Mouse (Mus musculus) MEL (cell line): ENCODE results near the gene Prcc. TPM values are rescaled to one million over a fixed set of nuclear protein-coding genes. Genes with fewer than 3 reads are reported as not detected.
A peak's percentile ranks its signal among the peaks of the same experiment; 100 is the strongest.

Source experiments
- DNase-seq: peaks from one replicate; pipeline ENCODE4 v3.0.0; 2011; ENCODE audit warnings: low read depth, low spot score
- H3K27ac ChIP-seq: 2 replicates; pipeline ENCODE4 v1.5.1; 2012; ENCODE audit warnings: low read depth, mild to moderate bottlenecking, control low read depth, low read length, moderate library complexity; ENCODE audit not compliant: control insufficient read depth
- H3K27me3 ChIP-seq, 2 experiments: fragments of 150-350 bp in 1 of 2; sonication (generic) in 1 of 2; 2 replicates each; pipeline ENCODE4 v1.6.1; 2012; ENCODE audit warnings: low read length in 2 of 2, mild to moderate bottlenecking in 2 of 2, improper control_type of control experiment in 1 of 2, moderate library complexity in 1 of 2; ENCODE audit not compliant: insufficient read depth in 2 of 2, control insufficient read depth in 1 of 2
- H3K36me3 ChIP-seq, 2 experiments: 2 replicates each; pipeline ENCODE4 v1.6.1; 2012 to 2014; ENCODE audit warnings: low read length in 2 of 2, improper control_type of control experiment in 1 of 2, inconsistent platforms in 1 of 2, mild to moderate bottlenecking in 1 of 2; ENCODE audit not compliant: insufficient read depth in 2 of 2, control insufficient read depth in 1 of 2
- H3K4me1 ChIP-seq, 2 experiments: fragments of 150-350 bp in 1 of 2; sonication (generic) in 1 of 2; 2 replicates each; pipeline ENCODE4 v1.6.1; 2012; ENCODE audit warnings: low read length in 2 of 2, improper control_type of control experiment in 1 of 2, mild to moderate bottlenecking in 1 of 2; ENCODE audit not compliant: insufficient read depth in 2 of 2, control insufficient read depth in 1 of 2
- H3K4me3 ChIP-seq, 2 experiments: fragments of 150-350 bp in 1 of 2; sonication (generic) in 1 of 2; 2 replicates each; pipeline ENCODE4 v1.5.1; 2012; ENCODE audit warnings: low read depth in 2 of 2, low read length in 2 of 2, mild to moderate bottlenecking in 2 of 2, moderate library complexity in 2 of 2, control low read depth in 1 of 2, improper control_type of control experiment in 1 of 2; ENCODE audit not compliant: control insufficient read depth in 1 of 2, insufficient read depth in 1 of 2
- H3K79me2 ChIP-seq: 2 replicates; pipeline ENCODE4 v1.6.1; 2012; ENCODE audit warnings: mild to moderate bottlenecking, low read length, moderate library complexity; ENCODE audit not compliant: control insufficient read depth, poor library complexity, insufficient read depth
- H3K9ac ChIP-seq: 2 replicates; pipeline ENCODE4 v1.6.1; 2012; ENCODE audit warnings: low read depth, mild to moderate bottlenecking, control low read depth, low read length, moderate library complexity; ENCODE audit not compliant: control insufficient read depth, poor library complexity, severe bottlenecking
- H3K9me3 ChIP-seq: fragments of 150-350 bp; sonication (generic); replicated peaks from 2 replicates; pipeline ENCODE4 v1.6.1; 2012; ENCODE audit warnings: mild to moderate bottlenecking, low read length, improper control_type of control experiment, moderate library complexity; ENCODE audit not compliant: insufficient read depth
- BHLHE40 ChIP-seq: IDR thresholded peaks from 2 replicates; pipeline ENCODE4 v1.6.1; 2012; ENCODE audit warnings: low read depth, mild to moderate bottlenecking, inconsistent platforms, low read length, improper control_type of control experiment, borderline replicate concordance
- CHD1 ChIP-seq: IDR thresholded peaks from 2 replicates; pipeline ENCODE4 v1.6.1; 2012; ENCODE audit warnings: low read depth, mild to moderate bottlenecking, inconsistent platforms, low read length, improper control_type of control experiment
- CHD2 ChIP-seq: IDR thresholded peaks from 2 replicates; pipeline ENCODE4 v1.6.1; 2011; ENCODE audit warnings: low read length, improper control_type of control experiment
- CTCF ChIP-seq, 3 experiments: IDR thresholded peaks in 2 of 3; conservative IDR thresholded peaks in 1 of 3; 2 replicates each; pipeline ENCODE4 v1.5.1; 2011 to 2012; ENCODE audit warnings: low read length in 3 of 3, low read depth in 2 of 3, mild to moderate bottlenecking in 2 of 3, improper control_type of control experiment in 1 of 3, inconsistent platforms in 1 of 3, mixed read lengths in 1 of 3, moderate library complexity in 1 of 3; ENCODE audit not compliant: control insufficient read depth in 1 of 3, insufficient read depth in 1 of 3, poor library complexity in 1 of 3, severe bottlenecking in 1 of 3
- ELF1 ChIP-seq: IDR thresholded peaks from 2 replicates; pipeline ENCODE4 v1.6.1; 2014; ENCODE audit warnings: low read depth, mild to moderate bottlenecking, inconsistent platforms, low read length, improper control_type of control experiment, moderate library complexity
- ETS1 ChIP-seq: IDR thresholded peaks from 2 replicates; pipeline ENCODE4 v1.6.1; 2012; ENCODE audit warnings: low read depth, mild to moderate bottlenecking, inconsistent platforms, low read length, improper control_type of control experiment, moderate library complexity
- GABPA ChIP-seq: IDR thresholded peaks from 2 replicates; pipeline ENCODE4 v1.6.1; 2012; ENCODE audit warnings: low read depth, mild to moderate bottlenecking, inconsistent platforms, low read length, improper control_type of control experiment, moderate library complexity
- HCFC1 ChIP-seq: IDR thresholded peaks from 2 replicates; pipeline ENCODE4 v1.6.1; 2012; ENCODE audit warnings: low read depth, mild to moderate bottlenecking, inconsistent platforms, low read length, improper control_type of control experiment, moderate library complexity
- JUND ChIP-seq: IDR thresholded peaks from 2 replicates; pipeline ENCODE4 v1.6.1; 2011; ENCODE audit warnings: low read depth, mild to moderate bottlenecking, improper control_type of control experiment, low read length
- MAFK ChIP-seq: IDR thresholded peaks from 2 replicates; pipeline ENCODE4 v1.6.1; 2011; ENCODE audit warnings: low read depth, mild to moderate bottlenecking, low read length, improper control_type of control experiment, borderline replicate concordance
- MAX ChIP-seq: IDR thresholded peaks from 2 replicates; pipeline ENCODE4 v1.6.1; 2011; ENCODE audit warnings: low read length, improper control_type of control experiment
- MAZ ChIP-seq: IDR thresholded peaks from 2 replicates; pipeline ENCODE4 v1.6.1; 2012; ENCODE audit warnings: low read depth, mild to moderate bottlenecking, inconsistent platforms, low read length, improper control_type of control experiment
- MXI1 ChIP-seq: IDR thresholded peaks from 2 replicates; pipeline ENCODE4 v1.6.1; 2011; ENCODE audit warnings: mild to moderate bottlenecking, low read depth, low read length, improper control_type of control experiment
- POLR2A ChIP-seq, 2 experiments: IDR thresholded peaks; 2 replicates each; pipeline ENCODE4 v1.6.1; 2011 to 2012; ENCODE audit warnings: low read length in 2 of 2, mild to moderate bottlenecking in 2 of 2, control low read depth in 1 of 2, improper control_type of control experiment in 1 of 2, low read depth in 1 of 2, moderate library complexity in 1 of 2; ENCODE audit not compliant: control insufficient read depth in 1 of 2, insufficient read depth in 1 of 2, poor library complexity in 1 of 2
- RAD21 ChIP-seq: IDR thresholded peaks from 2 replicates; pipeline ENCODE4 v1.6.1; 2011; ENCODE audit warnings: mild to moderate bottlenecking, low read depth, low read length, improper control_type of control experiment
- RCOR1 ChIP-seq: IDR thresholded peaks from 2 replicates; pipeline ENCODE4 v1.6.1; 2012; ENCODE audit warnings: low read depth, mild to moderate bottlenecking, inconsistent platforms, low read length, improper control_type of control experiment
- SMC3 ChIP-seq: IDR thresholded peaks from 2 replicates; pipeline ENCODE4 v1.6.1; 2011; ENCODE audit warnings: low read depth, low read length, improper control_type of control experiment
- TAL1 ChIP-seq: IDR thresholded peaks from 2 replicates; pipeline ENCODE4 v1.6.1; 2012; ENCODE audit warnings: mild to moderate bottlenecking, inconsistent platforms, low read length, moderate library complexity, mixed read lengths
- TBP ChIP-seq: IDR thresholded peaks from 2 replicates; pipeline ENCODE4 v1.8.0; 2011; ENCODE audit warnings: low read depth, low read length, improper control_type of control experiment
- TCF12 ChIP-seq: IDR thresholded peaks from 2 replicates; pipeline ENCODE4 v1.6.1; 2014; ENCODE audit warnings: low read depth, mild to moderate bottlenecking, inconsistent platforms, low read length, improper control_type of control experiment, moderate library complexity
- USF1 ChIP-seq: IDR thresholded peaks from 2 replicates; pipeline ENCODE4 v1.6.1; 2014; ENCODE audit warnings: low read depth, mild to moderate bottlenecking, inconsistent platforms, low read length, improper control_type of control experiment, moderate library complexity
- USF2 ChIP-seq, 2 experiments: IDR thresholded peaks; 2 replicates each; pipeline ENCODE4 v1.6.1; 2011 to 2012; ENCODE audit warnings: improper control_type of control experiment in 2 of 2, low read length in 2 of 2, borderline replicate concordance in 1 of 2, inconsistent platforms in 1 of 2, low read depth in 1 of 2, mild to moderate bottlenecking in 1 of 2; ENCODE audit not compliant: insufficient read depth in 1 of 2
- ZC3H11A ChIP-seq: IDR thresholded peaks from 2 replicates; pipeline ENCODE4 v1.6.1; 2012; ENCODE audit warnings: low read depth, mild to moderate bottlenecking, inconsistent platforms, low read length, improper control_type of control experiment
- polyA plus RNA-seq, 2 experiments: library from polyadenylated mRNA; stranded (reverse) in 1 of 2; unstranded in 1 of 2; fragments of >175 nt in 1 of 2; fragments of >200 nt in 1 of 2; gene quantifications; 2 replicates each; pipeline versions ENCODE4 v1.2.1 to v1.2.4; 2012; ENCODE audit warnings: low replicate concordance in 2 of 2, low read depth in 1 of 2; ENCODE audit not compliant: insufficient read length in 2 of 2, insufficient read depth in 1 of 2, missing spikeins in 1 of 2
- total RNA-seq: library from RNA; depleted of rRNA; stranded (reverse); fragments of 300-350 nt; gene quantifications from 2 replicates; pipeline ENCODE4 v1.2.3, GENCODE M21; 2012

Gene Prcc
- total and polyA plus RNA-seq, 3 experiments, result 47.0 to 65.9 TPM; not detected in 1

DNA sequence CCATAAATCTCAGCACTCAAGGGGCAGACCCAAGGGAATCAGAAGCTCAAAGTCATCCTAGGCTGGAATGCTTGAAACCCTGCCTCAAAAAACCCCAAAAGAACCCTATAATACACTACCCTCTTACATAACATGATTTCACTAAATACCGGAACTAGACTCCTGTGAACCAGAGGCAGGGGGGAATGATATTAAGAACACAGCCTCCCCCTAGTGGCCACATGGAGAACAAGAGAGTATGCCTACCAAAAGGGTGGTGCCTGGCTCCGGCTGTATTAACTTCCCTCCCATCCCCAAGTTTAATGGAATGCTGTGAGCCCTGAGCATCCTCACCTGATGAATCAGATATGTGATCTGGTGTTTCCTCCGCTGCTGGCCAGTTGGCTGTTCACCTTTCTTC is 25.6 kb downstream of the Prcc start:
- H3K4me3 ChIP-seq, result no peak overlapping the region
- DNase-seq, result peak; percentile 77
- TF ChIP-seq SMC3 (peak; percentile 62), RCOR1 (no peak), RAD21 (peak; percentile 55), CTCF (IDR thresholded peaks at IDR 0.05 in 2 of 3, conservative IDR thresholded peaks at IDR 0.05 in 1 of 3; ENCODE audit: control insufficient read depth in 1 of 3, insufficient read depth in 1 of 3, low read depth in 2 of 3, low read length in 3 of 3, poor library complexity in 1 of 3, severe bottlenecking in 1 of 3) (peak; percentile 60 to 88 (median 82)), ZC3H11A (peak; percentile 21; the same call in 1 of the 2 replicates), ELF1 (peak; percentile 39; the same call in 1 of the 2 replicates), MXI1 (no peak), JUND (no peak), HCFC1 (0 out of 2 replicates have a peak, but pooled peaks have one; percentile 36), MAZ (no peak), MAFK (no peak), CHD2 (no peak)
- no peak overlapping the region for H3K9ac ChIP-seq
- H3K27ac ChIP-seq, result no peak overlapping the region
- no peaks in the 10 kb centered on the region for H3K9me3 ChIP-seq
- H3K4me1 ChIP-seq, result no peaks in the 10 kb centered on the region
- H3K36me3 ChIP-seq, result peaks cover 0 to 14% of the 10 kb centered on the region in 2 experiments; a peak in 2 of 4 replicates
- H3K79me2 ChIP-seq, result no peaks in the 10 kb centered on the region
- H3K27me3 ChIP-seq, result no peaks in the 10 kb centered on the region

- no peak for TF ChIP-seq POLR2A (IDR thresholded peaks at IDR 0.05; ENCODE audit: control insufficient read depth in 1 of 2, insufficient read depth in 1 of 2, low read depth in 1 of 2, low read length in 2 of 2, poor library complexity in 1 of 2)
- TF ChIP-seq TAL1, result no peak
- no peak for TF ChIP-seq MAX
- TF ChIP-seq BHLHE40, result no peak
- TF ChIP-seq SMC3, result no peak
- no peak for TF ChIP-seq CTCF (IDR thresholded peaks at IDR 0.05 in 2 of 3, conservative IDR thresholded peaks at IDR 0.05 in 1 of 3; ENCODE audit: control insufficient read depth in 1 of 3, insufficient read depth in 1 of 3, low read depth in 2 of 3, low read length in 3 of 3, poor library complexity in 1 of 3, severe bottlenecking in 1 of 3)
- no peak for TF ChIP-seq USF2 (IDR thresholded peaks at IDR 0.05; ENCODE audit: borderline replicate concordance in 1 of 2, insufficient read depth in 1 of 2, low read depth in 1 of 2, low read length in 2 of 2)
- no peak for TF ChIP-seq JUND
- no peak for TF ChIP-seq CHD2
- no peak for TF ChIP-seq GABPA
- TF ChIP-seq ETS1, result no peak
- TF ChIP-seq CHD1, result no peak
- TF ChIP-seq HCFC1, result no peak
- TF ChIP-seq TBP, result no peak
- no peak for TF ChIP-seq TCF12
- no peak for TF ChIP-seq USF1
- Histone ChIP-seq H3K9ac (no peak overlapping the region), H3K4me3 (no peak overlapping the region), H3K27me3 (no peaks in the 10 kb centered on the region), H3K9me3 (no peaks in the 10 kb centered on the region), H3K4me1 (no peaks in the 10 kb centered on the region), H3K36me3 (peaks cover 0 to 6% of the 10 kb centered on the region in 2 experiments; a peak in 1 of 4 replicates), H3K27ac (no peak overlapping the region), H3K79me2 (no peaks in the 10 kb centered on the region)
- DNase-seq, result no peak
Observed at GRCm38 (mm10) chr3:87857666-87858065, 27.7 kb downstream of the Prcc start.
